Mouse (Mus musculus): Measurements from ENCODE around the gene 2210010C04Rik. TPM values are rescaled to one million over a fixed set of nuclear protein-coding genes. Genes with fewer than 3 reads are reported as not detected.
A peak's percentile ranks its signal among the peaks of the same experiment; 100 is the strongest.

Gene 2210010C04Rik
- polyA plus RNA-seq (2016; fragmentation: Nextera tagmentation; extraction: Ambion mirVana): not detected in 2 replicates

DNA sequence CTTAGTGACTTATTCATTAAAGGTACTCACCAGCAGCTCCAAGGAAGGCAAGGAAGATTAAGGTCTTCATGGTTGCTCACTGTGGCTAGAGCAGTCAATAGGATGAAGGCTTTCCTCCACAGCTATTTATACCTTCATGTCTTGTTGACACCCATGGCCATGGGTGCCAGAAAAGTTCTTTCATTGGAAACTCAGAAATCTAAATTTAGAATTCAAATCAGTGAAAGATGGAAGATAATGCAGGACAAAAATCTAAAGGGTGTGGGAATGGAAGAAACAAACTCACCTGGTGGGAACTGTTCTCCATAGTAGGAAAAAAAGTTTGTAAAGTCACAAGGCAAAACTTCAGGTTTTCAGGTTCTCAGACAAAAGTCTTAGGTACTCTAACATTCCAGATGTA, at the start of gene 2210010C04Rik:
Gene 2210010C04Rik (minus strand): TSS at position 101 of the 400 bp plus-strand sequence.
- Histone ChIP-seq H3K36me3 (no peaks in the 10 kb centered on the region), H3K4me1 (no peaks in the 10 kb centered on the region), H3K27me3 (no peaks in the 10 kb centered on the region), H3K4me2 (replicated peaks) (no peak within 1 kb of the TSS), H3K9me3 (no peaks in the 10 kb centered on the region), H3K9ac (replicated peaks) (no peak within 1 kb of the TSS), H3K4me3 (no peak within 1 kb of the TSS), H3K27ac (replicated peaks) (no peak within 1 kb of the TSS)
- no peak for ATAC-seq (ENCODE audit: low FRiP score, low read depth)

DNA sequence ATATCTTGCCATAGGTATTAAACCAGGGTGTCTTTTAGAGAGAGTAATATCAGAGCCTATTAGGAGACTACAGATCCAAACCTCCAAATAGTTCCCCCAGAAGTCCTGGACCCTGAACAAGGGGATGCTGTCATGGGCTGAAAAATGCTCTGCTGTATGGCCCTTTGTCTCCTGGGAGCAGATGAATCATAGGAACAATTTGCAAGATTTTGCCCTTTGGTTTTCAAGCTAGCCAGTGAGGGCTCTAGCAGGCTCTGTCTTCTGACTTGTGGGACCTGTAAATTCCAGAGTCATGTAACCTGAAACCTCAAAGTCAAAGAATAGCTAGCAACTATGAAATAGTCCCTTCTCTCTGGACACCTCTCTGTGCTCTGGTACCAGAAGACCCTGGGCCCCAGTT, 44.8 kb upstream of the 2210010C04Rik start:
- H3K4me1 ChIP-seq: 0 out of 2 replicates have a peak, but pooled peaks cover 4% of the 10 kb centered on the region
- no peak overlapping the region for H3K9ac ChIP-seq (replicated peaks)
- H3K27ac ChIP-seq (replicated peaks): no peak overlapping the region
- H3K9me3 ChIP-seq: no peaks in the 10 kb centered on the region
- H3K36me3 ChIP-seq: no peaks in the 10 kb centered on the region
- no peak overlapping the region for H3K4me2 ChIP-seq (replicated peaks)
- no peaks in the 10 kb centered on the region for H3K27me3 ChIP-seq
- ATAC-seq (ENCODE audit: low FRiP score, low read depth): no peak
- no peak overlapping the region for H3K4me3 ChIP-seq

DNA sequence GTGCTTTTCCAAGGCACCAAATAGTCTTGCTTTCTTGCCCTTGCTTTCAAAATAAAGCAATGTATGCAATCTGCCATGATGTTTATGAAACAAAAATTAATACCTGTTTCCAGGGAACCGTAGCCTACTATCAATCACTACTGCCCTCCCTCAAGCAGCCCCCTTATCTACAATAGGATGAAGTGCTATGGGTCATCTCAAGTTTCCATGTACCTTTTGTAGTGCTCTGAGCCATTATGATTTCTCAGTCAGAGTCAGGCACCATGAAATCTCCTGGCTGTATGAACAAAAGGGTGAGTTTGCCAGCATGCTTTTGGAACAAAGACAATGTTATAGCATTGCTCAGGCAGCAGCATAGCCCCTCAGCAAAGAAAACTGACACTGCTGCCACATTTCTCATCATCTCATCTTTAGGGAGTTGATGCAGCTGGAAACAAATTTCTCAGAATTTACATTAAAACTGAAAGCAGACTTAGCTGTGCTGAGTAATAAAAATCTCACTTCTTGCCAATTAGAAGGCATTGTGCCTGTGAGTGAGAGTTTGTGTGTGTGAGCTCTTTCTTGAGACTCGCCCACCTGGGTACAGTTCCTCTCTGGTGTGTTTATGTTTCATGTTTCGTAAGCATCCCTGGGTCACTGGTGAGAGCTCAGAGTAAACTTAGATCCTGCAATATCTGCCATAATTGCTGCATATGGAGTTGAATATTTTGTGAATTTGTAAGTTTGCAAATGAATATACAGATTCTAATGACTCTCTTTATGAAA, 43.4 kb upstream of the 2210010C04Rik start:
- Histone ChIP-seq H3K9me3 (no peaks in the 10 kb centered on the region), H3K27ac (replicated peaks) (no peak overlapping the region), H3K27me3 (no peaks in the 10 kb centered on the region), H3K36me3 (no peaks in the 10 kb centered on the region), H3K9ac (replicated peaks) (no peak overlapping the region), H3K4me2 (replicated peaks) (no peak overlapping the region), H3K4me1 (0 out of 2 replicates have a peak, but pooled peaks cover 4% of the 10 kb centered on the region), H3K4me3 (no peak overlapping the region)
- ATAC-seq (ENCODE audit: low FRiP score, low read depth): peak; percentile 41; the same call in 1 of the 2 replicates
- WGBS: 54% methylated on average over 3 of the region's 3 CpGs

DNA sequence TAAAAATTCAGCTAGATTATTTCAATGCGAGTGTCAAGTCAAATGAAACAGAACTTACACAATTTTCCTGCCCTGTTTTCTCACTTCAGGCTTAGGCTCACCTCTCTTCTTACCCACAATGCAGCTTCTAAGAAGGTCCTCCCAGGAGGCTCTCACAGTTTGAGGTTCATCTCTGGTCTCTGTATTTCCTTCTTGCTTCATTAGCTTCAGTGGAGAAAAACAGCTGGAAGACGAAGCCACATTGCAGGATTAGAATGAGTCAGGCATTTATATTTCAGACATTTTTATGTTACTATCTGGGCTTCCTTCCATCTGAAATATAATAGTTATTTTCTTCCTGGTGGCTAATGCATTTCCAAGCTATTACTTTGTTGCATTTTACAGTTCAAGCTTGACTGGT, 40.4 kb upstream of the 2210010C04Rik start:
- no peak for ATAC-seq (ENCODE audit: low FRiP score, low read depth)
- Histone ChIP-seq H3K4me3 (no peak overlapping the region), H3K9ac (replicated peaks) (no peak overlapping the region), H3K4me2 (replicated peaks) (no peak overlapping the region), H3K4me1 (0 out of 2 replicates have a peak, but pooled peaks cover 4% of the 10 kb centered on the region), H3K27ac (replicated peaks) (no peak overlapping the region), H3K9me3 (no peaks in the 10 kb centered on the region), H3K36me3 (no peaks in the 10 kb centered on the region), H3K27me3 (no peaks in the 10 kb centered on the region)
- 66% methylated on average over 2 of the region's 2 CpGs for WGBS

DNA sequence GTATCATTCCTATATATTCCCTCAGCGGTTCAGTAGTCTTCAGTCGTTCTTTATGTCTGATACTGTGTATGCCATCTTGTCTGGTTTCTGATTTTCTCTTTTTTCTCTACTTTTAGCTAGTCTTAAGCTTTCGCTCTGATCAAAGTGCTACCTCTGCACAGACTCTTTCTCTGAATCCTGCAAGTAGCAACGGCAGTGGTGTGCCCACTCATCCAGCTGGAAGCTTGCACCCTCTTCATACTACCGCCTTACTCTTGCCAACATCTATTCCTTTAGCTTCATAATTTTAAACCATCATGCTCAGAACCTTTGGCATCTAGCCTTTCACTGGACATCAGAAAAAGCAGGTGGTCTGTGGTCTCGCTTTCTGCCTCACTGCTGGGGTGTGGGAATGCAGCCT, 28.0 kb upstream of the 2210010C04Rik start:
- Histone ChIP-seq H3K9me3 (no peaks in the 10 kb centered on the region), H3K4me3 (no peak overlapping the region), H3K4me2 (replicated peaks) (no peak overlapping the region), H3K4me1 (no peaks in the 10 kb centered on the region), H3K27me3 (no peaks in the 10 kb centered on the region), H3K27ac (replicated peaks) (no peak overlapping the region), H3K36me3 (no peaks in the 10 kb centered on the region), H3K9ac (replicated peaks) (no peak overlapping the region)
- ATAC-seq (ENCODE audit: low FRiP score, low read depth): no peak
- WGBS: 92% methylated on average over 6 of the region's 6 CpGs

DNA sequence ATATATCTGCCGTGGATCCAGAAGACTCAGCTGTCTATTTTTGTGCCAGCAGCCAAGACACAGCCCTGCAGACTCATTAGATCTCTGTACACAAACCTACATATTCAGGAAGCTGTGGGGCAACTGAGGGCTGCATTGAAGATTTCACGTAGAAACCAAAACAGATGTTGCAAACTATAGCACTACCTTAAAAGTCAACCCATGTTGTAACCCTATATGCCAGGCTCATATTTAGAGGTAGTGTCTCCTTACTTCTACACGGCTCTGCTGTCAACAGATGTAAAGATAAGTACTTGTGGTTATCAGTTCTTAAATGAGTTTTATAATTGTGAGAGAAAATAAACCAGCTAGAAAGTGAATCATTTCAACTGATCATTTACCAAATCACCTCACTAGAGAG, 27.4 kb upstream of the 2210010C04Rik start:
- Histone ChIP-seq H3K9me3 (no peaks in the 10 kb centered on the region), H3K4me2 (replicated peaks) (no peak overlapping the region), H3K27ac (replicated peaks) (no peak overlapping the region), H3K27me3 (no peaks in the 10 kb centered on the region), H3K9ac (replicated peaks) (no peak overlapping the region), H3K4me1 (no peaks in the 10 kb centered on the region), H3K4me3 (no peak overlapping the region), H3K36me3 (no peaks in the 10 kb centered on the region)
- no peak for ATAC-seq (ENCODE audit: low FRiP score, low read depth)
- 82% methylated on average over 3 of the region's 3 CpGs for WGBS

DNA sequence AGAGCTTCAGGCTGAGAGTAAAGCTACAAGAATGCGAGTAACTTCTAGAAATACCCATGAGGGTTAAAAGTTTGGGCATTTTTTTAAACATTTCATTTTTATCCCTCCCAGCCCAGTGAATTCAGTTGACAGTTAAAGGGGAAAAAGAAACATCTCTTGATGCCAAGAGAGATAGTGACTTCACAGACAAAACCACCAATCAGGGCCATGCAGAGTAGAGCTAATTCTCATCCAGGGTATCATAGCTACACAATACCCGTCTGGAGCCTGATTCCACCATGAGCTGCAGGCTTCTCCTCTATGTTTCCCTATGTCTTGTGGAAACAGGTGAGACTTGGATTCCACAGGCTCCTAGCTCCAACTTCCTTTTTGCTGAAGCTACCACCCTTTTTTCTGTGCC, 26.8 kb upstream of the 2210010C04Rik start:
- no peaks in the 10 kb centered on the region for H3K4me1 ChIP-seq
- no peaks in the 10 kb centered on the region for H3K9me3 ChIP-seq
- no peak overlapping the region for H3K4me2 ChIP-seq (replicated peaks)
- no peak overlapping the region for H3K4me3 ChIP-seq
- H3K27ac ChIP-seq (replicated peaks): no peak overlapping the region
- no peak overlapping the region for H3K9ac ChIP-seq (replicated peaks)
- 84% methylated on average over 2 of the region's 2 CpGs for WGBS
- ATAC-seq (ENCODE audit: low FRiP score, low read depth): no peak
- no peaks in the 10 kb centered on the region for H3K36me3 ChIP-seq
- no peaks in the 10 kb centered on the region for H3K27me3 ChIP-seq

DNA sequence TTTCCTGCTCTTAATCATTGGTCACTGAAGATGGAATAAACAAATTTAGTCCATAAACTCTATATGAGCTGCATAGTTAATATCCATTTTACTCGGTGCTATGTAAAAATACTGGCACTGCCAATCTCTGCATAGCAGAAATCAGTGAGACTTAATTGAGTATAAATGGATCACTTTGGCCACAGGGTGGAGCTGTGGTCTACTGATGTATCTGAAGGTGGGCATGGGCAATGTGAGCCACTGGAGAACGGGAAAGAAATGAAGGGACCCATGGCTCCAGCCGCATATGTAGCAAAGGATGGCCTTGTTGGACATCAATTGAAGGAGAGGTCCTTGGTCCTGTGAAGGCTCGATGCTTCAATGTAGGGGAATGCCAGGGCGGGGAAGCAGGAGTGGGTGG, 25.8 kb upstream of the 2210010C04Rik start:
- no peak for ATAC-seq (ENCODE audit: low FRiP score, low read depth)
- H3K4me2 ChIP-seq (replicated peaks): no peak overlapping the region
- H3K27ac ChIP-seq (replicated peaks): no peak overlapping the region
- H3K4me3 ChIP-seq: no peak overlapping the region
- H3K36me3 ChIP-seq: no peaks in the 10 kb centered on the region
- no peaks in the 10 kb centered on the region for H3K4me1 ChIP-seq
- no peaks in the 10 kb centered on the region for H3K9me3 ChIP-seq
- no peaks in the 10 kb centered on the region for H3K27me3 ChIP-seq
- H3K9ac ChIP-seq (replicated peaks): no peak overlapping the region
- 71% methylated on average over 5 of the region's 5 CpGs for WGBS

DNA sequence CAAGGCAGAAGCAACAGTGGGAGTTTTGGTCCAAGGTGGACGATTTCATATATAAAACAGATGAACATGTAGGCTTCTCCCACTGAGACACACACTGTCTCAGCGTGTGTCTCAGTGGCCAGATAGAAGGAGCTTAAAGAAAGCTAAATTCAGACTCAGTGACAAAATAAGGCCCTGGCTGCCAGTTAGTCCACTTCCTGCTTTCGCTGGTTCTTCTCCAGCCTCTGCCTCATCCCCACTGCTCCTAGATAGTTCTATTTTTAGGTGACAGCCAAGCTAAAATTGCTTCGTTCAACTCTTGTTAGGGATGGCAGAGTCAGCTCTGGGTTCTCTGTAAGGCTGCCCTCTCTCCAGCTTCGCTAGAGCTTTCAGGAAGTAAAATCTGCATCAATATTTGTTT, 22.3 kb upstream of the 2210010C04Rik start:
- ATAC-seq (ENCODE audit: low FRiP score, low read depth): no peak
- H3K4me3 ChIP-seq: no peak overlapping the region
- no peaks in the 10 kb centered on the region for H3K27me3 ChIP-seq
- H3K9me3 ChIP-seq: no peaks in the 10 kb centered on the region
- H3K4me2 ChIP-seq (replicated peaks): no peak overlapping the region
- no peaks in the 10 kb centered on the region for H3K36me3 ChIP-seq
- no peaks in the 10 kb centered on the region for H3K4me1 ChIP-seq
- no peak overlapping the region for H3K9ac ChIP-seq (replicated peaks)
- 78% methylated on average over 5 of the region's 5 CpGs for WGBS
- no peak overlapping the region for H3K27ac ChIP-seq (replicated peaks)

DNA sequence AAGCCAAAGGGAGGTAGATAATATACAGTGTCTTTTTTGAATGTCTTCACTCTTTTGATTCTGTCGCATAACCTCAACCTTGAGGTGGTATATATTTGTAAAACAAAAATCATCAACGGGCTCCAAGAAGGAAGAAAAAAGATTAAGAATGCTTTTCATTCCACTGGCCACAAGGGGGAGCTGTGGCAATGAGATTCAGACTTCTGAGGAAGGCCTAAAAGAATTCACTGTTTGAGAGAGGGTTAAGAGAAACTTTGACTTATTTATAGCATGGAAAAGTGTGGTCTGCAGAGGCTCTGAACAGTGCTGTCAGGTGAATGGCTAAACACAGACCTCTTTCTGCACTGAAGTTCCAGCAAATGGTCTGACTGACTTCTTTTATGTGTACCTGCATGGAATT, 20.3 kb upstream of the 2210010C04Rik start:
- ATAC-seq (ENCODE audit: low FRiP score, low read depth): no peak
- H3K9ac ChIP-seq (replicated peaks): no peak overlapping the region
- H3K27ac ChIP-seq (replicated peaks): no peak overlapping the region
- H3K4me1 ChIP-seq: no peaks in the 10 kb centered on the region
- H3K4me2 ChIP-seq (replicated peaks): no peak overlapping the region
- no peaks in the 10 kb centered on the region for H3K27me3 ChIP-seq
- 27% methylated on average over 2 of the region's 2 CpGs for WGBS
- H3K36me3 ChIP-seq: no peaks in the 10 kb centered on the region
- no peak overlapping the region for H3K4me3 ChIP-seq
- no peaks in the 10 kb centered on the region for H3K9me3 ChIP-seq

DNA sequence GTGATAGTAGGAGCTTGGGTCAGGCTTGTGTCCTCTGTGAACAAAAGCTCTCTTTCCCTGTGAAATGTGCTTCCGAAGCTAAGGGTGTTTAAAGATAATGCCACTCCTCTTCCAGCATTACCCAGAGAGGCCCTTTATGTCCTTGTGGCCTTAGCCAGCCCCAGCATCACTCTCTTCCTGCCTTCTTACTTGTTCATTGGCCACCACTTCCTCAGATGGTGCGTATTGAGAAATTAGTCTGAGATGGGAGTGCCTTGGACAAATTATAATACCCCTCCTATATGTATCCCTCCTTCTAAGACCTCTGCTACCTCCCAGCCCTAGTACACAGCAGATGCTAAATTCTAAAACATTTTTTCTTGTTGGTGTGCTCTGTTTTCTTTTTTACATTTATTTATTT, 19.1 kb upstream of the 2210010C04Rik start:
- Histone ChIP-seq H3K9me3 (no peaks in the 10 kb centered on the region), H3K36me3 (no peaks in the 10 kb centered on the region), H3K4me3 (no peak overlapping the region), H3K27me3 (no peaks in the 10 kb centered on the region), H3K27ac (replicated peaks) (no peak overlapping the region), H3K9ac (replicated peaks) (no peak overlapping the region), H3K4me2 (replicated peaks) (no peak overlapping the region), H3K4me1 (no peaks in the 10 kb centered on the region)
- ATAC-seq (ENCODE audit: low FRiP score, low read depth): no peak
- WGBS: 89% methylated on average over 2 of the region's 2 CpGs

DNA sequence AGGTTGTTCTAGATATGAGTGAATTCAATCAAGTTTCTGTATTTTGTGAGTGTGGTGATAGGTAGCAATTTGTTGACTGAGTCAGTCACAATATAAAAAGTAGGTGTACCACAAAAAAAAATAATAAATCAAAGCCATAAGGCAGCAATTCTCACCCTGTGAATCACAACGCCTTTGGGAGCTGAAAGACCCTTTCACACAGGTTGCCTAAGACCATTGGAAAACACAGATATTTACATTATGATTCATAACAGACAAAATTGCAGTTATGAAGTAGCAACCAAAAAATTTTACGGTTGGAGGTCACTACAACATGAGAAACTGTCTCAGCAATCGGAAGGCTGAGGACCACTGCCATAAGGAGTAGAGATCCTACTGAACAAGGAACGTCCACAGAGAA, 16.5 kb upstream of the 2210010C04Rik start:
- Histone ChIP-seq H3K27me3 (no peaks in the 10 kb centered on the region), H3K4me1 (no peaks in the 10 kb centered on the region), H3K9me3 (no peaks in the 10 kb centered on the region), H3K4me2 (replicated peaks) (no peak overlapping the region), H3K36me3 (no peaks in the 10 kb centered on the region), H3K4me3 (no peak overlapping the region), H3K27ac (replicated peaks) (no peak overlapping the region), H3K9ac (replicated peaks) (no peak overlapping the region)
- WGBS: 79% methylated on average over 4 of the region's 4 CpGs
- no peak for ATAC-seq (ENCODE audit: low FRiP score, low read depth)

DNA sequence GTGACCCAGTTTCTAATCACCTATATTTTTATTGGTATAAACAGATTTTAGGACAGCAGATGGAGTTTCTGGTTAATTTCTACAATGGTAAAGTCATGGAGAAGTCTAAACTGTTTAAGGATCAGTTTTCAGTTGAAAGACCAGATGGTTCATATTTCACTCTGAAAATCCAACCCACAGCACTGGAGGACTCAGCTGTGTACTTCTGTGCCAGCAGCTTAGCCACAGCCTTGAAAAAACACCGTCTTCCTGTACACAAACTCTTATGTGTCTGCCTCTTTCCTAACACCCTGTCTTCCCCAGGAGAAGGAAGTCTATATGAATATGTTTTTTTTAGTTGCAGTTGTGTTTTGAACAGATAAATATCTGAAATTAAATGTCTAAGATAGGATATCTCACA, 13.3 kb upstream of the 2210010C04Rik start:
- no peaks in the 10 kb centered on the region for H3K36me3 ChIP-seq
- no peaks in the 10 kb centered on the region for H3K27me3 ChIP-seq
- 93% methylated on average over 1 of the region's 1 CpGs for WGBS

More for the DNA sequence above, 13.3 kb upstream of the 2210010C04Rik start:
- no peak overlapping the region for H3K4me2 ChIP-seq (replicated peaks)
- H3K9ac ChIP-seq (replicated peaks): no peak overlapping the region
- H3K27ac ChIP-seq (replicated peaks): no peak overlapping the region
- no peak for ATAC-seq (ENCODE audit: low FRiP score, low read depth)
- no peaks in the 10 kb centered on the region for H3K4me1 ChIP-seq
- no peaks in the 10 kb centered on the region for H3K9me3 ChIP-seq
- no peak overlapping the region for H3K4me3 ChIP-seq

Measured in midbrain, embryonic 12.5 days (tissue).